Mouse (Mus musculus) C2C12 (cell line): ENCODE measurements around the gene Tmem86a.

Experiments
- CTCF ChIP-seq: IDR thresholded peaks from one replicate; pipeline ENCODE4 v1.5.1; 2011; ENCODE audit not compliant: control insufficient read depth, insufficient read depth, insufficient read length
- MAX ChIP-seq: IDR thresholded peaks from one replicate; pipeline ENCODE4 v1.6.1; 2011; ENCODE audit warnings: mild to moderate bottlenecking, control low read depth
- MYOD1 ChIP-seq: IDR thresholded peaks from one replicate; pipeline ENCODE4 v1.6.1; 2011; ENCODE audit warnings: low read depth; ENCODE audit not compliant: control insufficient read depth, insufficient read length
- MYOG ChIP-seq: IDR thresholded peaks from one replicate; pipeline ENCODE4 v1.6.1; 2011; ENCODE audit not compliant: control insufficient read depth, insufficient read length; ENCODE audit errors: extremely low read depth

- no peak for TF ChIP-seq CTCF
- no peak for TF ChIP-seq MYOG
- no peak for TF ChIP-seq MYOD1
- no peak for TF ChIP-seq MAX
These were observed 46.8 kb upstream of the Tmem86a start for GRCm38 (mm10) chr7:47003411-47004115.
